8 mouse cellular contexts compared by ENCODE assay signal in genomic region chr10:18234560-18235401, GRCm38 (mm10). TPM values are rescaled to one million over a fixed set of nuclear protein-coding genes. Genes with fewer than 3 reads are reported as not detected.
A peak's percentile ranks its signal among the peaks of the same experiment; 100 is the strongest.
DNase-seq lines count a peak whose midpoint lies in the region; ATAC-seq lines count a peak whose summit lies in the region.

Ccdc28a (minus strand) TSS chr10:18234998.

- WGBS in hindbrain, embryonic 12.5 days, result 1% methylated on average over 41 of the region's 41 CpGs

- peak; percentile 100 for ATAC-seq in hindbrain, embryonic 12.5 days (ENCODE audit: low FRiP score)

- H3K27me3 ChIP-seq in hindbrain, embryonic 12.5 days, result no peaks in the 10 kb centered on the region

- peak within 1 kb of the TSS; percentile 65 for H3K9ac ChIP-seq in hindbrain, embryonic 12.5 days

- H3K9me3 ChIP-seq in hindbrain, embryonic 12.5 days (replicated peaks), result no peaks in the 10 kb centered on the region

- peak within 1 kb of the TSS; percentile 61 for H3K4me3 ChIP-seq in hindbrain, embryonic 12.5 days

- H3K4me1 ChIP-seq in hindbrain, embryonic 12.5 days, result peaks cover 5% of the 10 kb centered on the region; the same call in 1 of the 2 replicates

- DNase-seq in NIH3T3 (ENCODE audit: low read depth), result peak; percentile 96
- DNase-seq in cerebellum, postnatal 10 days, result peak; percentile 97 to 99
- DNase-seq in frontal cortex, postnatal 10 days (ENCODE audit: low spot score in 2 of 2), result peak; percentile 88 to 94
- DNase-seq in layer of hippocampus, postnatal 14 days (ENCODE audit: low spot score in 2 of 2), result peak; percentile 95 to 96
- peak; percentile 97 for DNase-seq in lung, postnatal 14 days
- DNase-seq in retina, adult 2 months (ENCODE audit: low read depth, low spot score), result peak; percentile 89
- peak; percentile 94 for DNase-seq in thymus, postnatal 36 days

- no peaks in the 10 kb centered on the region for H3K36me3 ChIP-seq in hindbrain, embryonic 12.5 days

- H3K4me2 ChIP-seq in hindbrain, embryonic 12.5 days (replicated peaks), result peak within 1 kb of the TSS; percentile 78

- peak within 1 kb of the TSS; percentile 67 for H3K27ac ChIP-seq in hindbrain, embryonic 12.5 days

RNA-seq across cellular contexts. Expression of gene Ccdc28a, which starts in this region (rescaled TPM):
- 7.3 and 8.2 TPM in 2 replicates for polyA plus RNA-seq in hindbrain, embryonic 12.5 days (2016; fragmentation: Nextera tagmentation; extraction: Ambion mirVana)
- total RNA-seq in layer of hippocampus, postnatal 14 days (2021), result 10 to 100 TPM; 16.4 to 18.4 TPM

Comparison
In these comparisons a context has a peak if more than half of its experiments do, and no peak if none do; other contexts are left out.
1. Peak in every context shown above with its lines: DNase-seq, ATAC-seq, H3K4me3 ChIP-seq and H3K27ac ChIP-seq.